Mouse (Mus musculus) urinary bladder, adult 2 months (tissue): ENCODE data around the gene Zmym3. TPM values are rescaled to one million over a fixed set of nuclear protein-coding genes. Genes with fewer than 3 reads are reported as not detected.
"Not testable (repeated sequence)": the region's sequence is repeated elsewhere in the genome, so short reads cannot be mapped to it uniquely, and the experiment has no call there.

Experiments used
- DNase-seq: peaks from one replicate; pipeline ENCODE4 v3.0.0; 2022; ENCODE audit warnings: low spot score
- polyA plus RNA-seq: library from polyadenylated mRNA; depleted of rRNA; stranded (reverse); fragments of >200 nt; gene quantifications from 2 replicates; pipeline ENCODE4 v1.2.3, GENCODE M21; 2012; rRNA removed

The Zmym3 gene
- polyA plus RNA-seq, 1 experiment, result 47.2 TPM

DNA sequence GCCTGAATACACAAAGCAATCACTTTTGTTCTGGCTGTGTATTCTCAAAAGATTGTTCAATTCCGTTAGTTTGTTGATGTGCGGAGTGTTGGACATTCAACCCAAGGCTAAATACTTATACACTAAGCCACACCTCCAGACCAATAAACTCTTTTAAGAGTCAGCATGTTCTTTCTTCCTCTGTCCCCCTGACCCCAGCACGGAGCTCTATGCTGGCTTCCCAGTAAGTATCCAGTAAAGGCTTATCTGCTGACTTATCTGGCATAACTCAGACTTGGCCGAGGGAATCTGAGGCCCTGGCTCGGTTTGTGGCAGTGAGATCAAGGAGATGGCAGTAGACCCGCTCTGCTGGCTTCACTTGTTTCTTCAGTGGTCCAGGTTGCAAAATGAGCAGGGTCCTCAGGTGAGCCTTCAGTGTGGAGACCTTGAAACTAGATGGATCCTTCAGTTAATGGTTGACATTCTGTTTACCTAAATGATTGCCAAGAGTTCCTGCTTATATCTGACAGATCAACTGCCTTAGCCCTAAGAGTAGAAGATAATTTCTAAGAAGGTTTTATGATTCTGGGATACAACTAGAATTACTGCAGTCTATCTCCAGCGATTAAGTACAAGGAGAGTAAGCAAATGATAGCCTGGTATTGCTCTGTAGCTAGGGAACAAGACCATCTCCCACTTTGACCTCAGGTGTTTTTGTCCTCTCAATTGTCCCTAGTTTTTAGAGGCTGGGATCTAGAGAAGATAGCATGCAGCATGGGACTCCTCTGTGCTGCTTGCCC is 44.3 kb downstream of the Zmym3 start, which contains the start of gene Gjb1:
Gjb1 (plus strand) TSS at position 189 of the 779 bp plus-strand sequence.
- DNase-seq, result no peak

DNA sequence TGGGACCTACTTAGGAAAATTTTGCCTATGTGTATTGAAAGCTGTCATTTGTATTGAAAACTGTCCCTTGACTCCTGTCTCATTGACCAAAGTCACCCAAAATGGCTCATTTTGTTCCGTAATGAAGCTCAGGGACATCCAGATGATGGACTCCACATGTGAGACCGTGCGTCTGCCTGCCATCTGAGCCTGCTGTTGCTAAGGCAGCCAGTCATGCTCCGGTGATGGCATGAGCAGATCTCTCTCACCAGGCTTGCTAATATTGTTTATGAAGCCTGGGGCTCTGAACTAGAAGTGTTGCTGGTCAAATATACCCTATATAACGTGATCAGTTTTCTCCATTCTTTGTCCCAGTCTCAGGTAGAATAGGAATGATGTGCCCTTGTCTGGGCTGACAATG is 47.7 kb downstream of the Zmym3 start:
- no peak for DNase-seq

DNA sequence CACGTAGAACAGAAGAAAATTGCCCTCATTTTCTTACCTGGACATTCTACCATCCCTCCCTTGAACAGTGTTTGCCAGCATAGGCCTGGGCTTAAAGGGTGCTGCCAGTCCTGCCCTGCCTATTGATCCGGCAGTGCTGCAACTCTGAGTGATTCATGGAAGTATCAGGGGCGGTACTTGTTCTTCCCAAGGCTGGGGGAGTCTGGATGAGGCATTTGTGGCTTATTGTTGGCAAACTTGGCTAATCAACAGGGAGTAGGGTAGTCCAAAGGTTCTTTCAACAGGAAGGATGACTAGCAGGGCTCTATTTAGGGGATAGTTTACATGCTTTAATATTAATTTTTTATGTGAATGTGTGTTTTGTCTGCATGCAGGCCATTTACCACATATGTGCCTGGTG is 50.1 kb downstream of the Zmym3 start:
- DNase-seq, result no peak

DNA sequence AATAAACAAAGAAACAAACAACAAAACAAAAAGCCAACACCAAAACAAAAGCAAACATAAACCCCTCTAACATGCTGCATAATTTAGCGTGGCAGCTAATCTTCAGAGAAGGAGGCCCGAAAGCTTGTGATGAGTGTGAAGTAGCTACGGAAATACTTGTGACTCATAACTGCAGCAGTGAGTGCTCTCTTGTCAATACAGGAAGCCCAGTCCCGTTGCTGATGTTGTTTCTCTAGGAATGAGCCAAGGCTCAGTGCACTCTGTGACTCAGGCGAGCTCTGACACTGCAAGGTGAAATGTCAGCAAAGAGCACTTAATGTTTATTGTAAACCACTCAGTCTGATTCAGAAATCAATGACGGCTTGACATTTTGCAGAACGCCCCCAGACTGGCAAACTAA is 51.6 kb downstream of the Zmym3 start:
- no peak for DNase-seq

DNA sequence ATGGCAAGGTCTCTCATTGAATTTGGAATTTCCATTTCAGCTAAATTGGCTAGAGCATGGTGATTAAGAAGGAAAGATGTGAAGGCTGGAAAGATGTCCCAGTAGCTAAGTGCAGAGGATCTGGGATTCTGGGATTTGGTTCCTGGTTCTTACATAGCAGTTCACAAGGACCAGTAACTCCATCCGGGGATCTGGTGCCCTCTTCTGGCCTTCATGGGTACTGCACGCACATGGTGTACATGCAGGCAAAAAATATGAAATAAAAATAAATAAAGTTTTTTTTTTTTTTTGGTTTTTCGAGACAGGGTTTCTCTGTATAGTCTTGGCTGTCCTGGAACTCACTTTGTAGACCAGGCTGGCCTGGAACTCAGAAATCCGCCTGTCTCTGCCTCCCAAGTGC is 61.7 kb downstream of the Zmym3 start:
- not testable (repeated sequence) for DNase-seq

Other genes starting within 250 kb of the Zmym3 start
- gene Snx12, start 198.3 kb downstream of the Zmym3 start, polyA plus RNA-seq, result 45.4 and 47.2 TPM in 2 replicates
- 16.9 and 23.3 TPM in 2 replicates for gene Foxo4, start 166.3 kb downstream of the Zmym3 start, polyA plus RNA-seq
- gene Gm614, start 156.9 kb downstream of the Zmym3 start, polyA plus RNA-seq, result 0.13 and 0.47 TPM in 2 replicates
- 13.0 and 13.3 TPM in 2 replicates for gene Il2rg, start 152.6 kb downstream of the Zmym3 start, polyA plus RNA-seq
- gene Gm20489, start 151.8 kb downstream of the Zmym3 start, polyA plus RNA-seq, result not detected in 2 replicates
- 39.9 and 53.7 TPM in 2 replicates for gene Med12, start 146.8 kb downstream of the Zmym3 start, polyA plus RNA-seq
- 1.9 and 2.2 TPM in 2 replicates for gene Nlgn3, start 121.7 kb downstream of the Zmym3 start, polyA plus RNA-seq
- 0.07 and 0.21 TPM in 2 replicates for gene Gjb1, start 44.5 kb downstream of the Zmym3 start, polyA plus RNA-seq
- gene Nono, start 8.5 kb upstream of the Zmym3 start, polyA plus RNA-seq, result 145 and 168 TPM in 2 replicates
- gene Itgb1bp2, start 28.2 kb upstream of the Zmym3 start, polyA plus RNA-seq, result 9.5 and 10.8 TPM in 2 replicates
- 21.1 and 30.2 TPM in 2 replicates for gene Taf1, start 111.9 kb upstream of the Zmym3 start, polyA plus RNA-seq
- gene Ogt, start 219.2 kb upstream of the Zmym3 start, polyA plus RNA-seq, result 207 and 285 TPM in 2 replicates